Mouse (Mus musculus) urinary bladder, adult 2 months (tissue): ENCODE data around the gene Fam208b. TPM values are rescaled to one million over a fixed set of nuclear protein-coding genes. Genes with fewer than 3 reads are reported as not detected.

ENCODE experiments used
- polyA plus RNA-seq: library from polyadenylated mRNA; depleted of rRNA; stranded (reverse); fragments of >200 nt; gene quantifications from 2 replicates; pipeline ENCODE4 v1.2.3, GENCODE M21; 2012; rRNA removed

The Fam208b gene
- polyA plus RNA-seq, 1 experiment: 16.1 TPM

Other genes starting within 250 kb of the Fam208b start
- gene Gdi2, start 73.0 kb downstream of the Fam208b start, polyA plus RNA-seq: 198 and 224 TPM in 2 replicates
- 19.5 and 20.6 TPM in 2 replicates for gene Asb13, start 22.9 kb upstream of the Fam208b start, polyA plus RNA-seq
- gene Calml3, start 193.2 kb upstream of the Fam208b start, polyA plus RNA-seq: 0.13 and 0.19 TPM in 2 replicates
- not detected in 2 replicates for gene Calm4, start 226.6 kb upstream of the Fam208b start, polyA plus RNA-seq
- gene Calm5, start 243.1 kb upstream of the Fam208b start, polyA plus RNA-seq: not detected in 2 replicates